Mouse (Mus musculus) urinary bladder, postnatal 4 days (tissue): ENCODE data around the gene Slc7a5.
A peak's percentile ranks its signal among the peaks of the same experiment; 100 is the strongest.

Experiments
- DNase-seq, 2 experiments: peaks; one replicate each; pipeline ENCODE4 v3.0.0; 2021 to 2022; ENCODE audit warnings: low spot score in 2 of 2

The Slc7a5 gene

DNA sequence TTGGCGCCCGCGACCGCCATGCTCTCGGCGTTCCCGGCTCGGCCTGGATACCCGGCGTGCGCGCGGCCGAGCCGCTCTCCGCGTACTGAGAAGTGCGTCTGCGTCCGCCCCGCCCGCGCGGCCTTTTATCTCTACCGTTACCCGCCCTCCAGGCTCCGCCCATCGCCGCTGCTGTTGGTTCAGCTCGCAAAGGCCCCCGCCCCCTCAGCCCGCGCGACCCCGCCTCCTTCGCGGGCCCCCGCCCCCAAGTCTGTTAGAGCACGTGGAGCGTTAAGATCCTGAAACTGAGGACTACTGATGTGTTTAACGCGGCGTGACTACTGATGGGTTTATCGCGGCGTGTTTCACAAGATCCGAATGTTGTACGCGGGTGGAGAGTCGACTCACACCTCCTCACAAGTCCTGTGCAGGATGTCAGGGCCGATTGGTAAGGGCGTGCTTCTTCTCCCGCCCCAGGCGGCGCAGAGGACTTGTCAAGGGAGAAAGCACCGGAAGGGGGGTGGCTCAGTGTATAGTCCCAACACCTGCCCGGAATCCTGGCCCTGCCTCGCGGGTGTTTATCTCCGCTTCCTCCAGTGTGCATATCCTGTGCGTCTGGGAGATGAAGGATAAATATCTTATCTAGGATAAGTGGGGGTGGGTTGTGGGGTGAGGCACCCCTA is at the start of gene Slc7a5:
Gene Slc7a5, minus strand, starts transcription at position 108 of the 662 bp plus-strand sequence.
- DNase-seq, result peak; percentile 96 to 98

DNA sequence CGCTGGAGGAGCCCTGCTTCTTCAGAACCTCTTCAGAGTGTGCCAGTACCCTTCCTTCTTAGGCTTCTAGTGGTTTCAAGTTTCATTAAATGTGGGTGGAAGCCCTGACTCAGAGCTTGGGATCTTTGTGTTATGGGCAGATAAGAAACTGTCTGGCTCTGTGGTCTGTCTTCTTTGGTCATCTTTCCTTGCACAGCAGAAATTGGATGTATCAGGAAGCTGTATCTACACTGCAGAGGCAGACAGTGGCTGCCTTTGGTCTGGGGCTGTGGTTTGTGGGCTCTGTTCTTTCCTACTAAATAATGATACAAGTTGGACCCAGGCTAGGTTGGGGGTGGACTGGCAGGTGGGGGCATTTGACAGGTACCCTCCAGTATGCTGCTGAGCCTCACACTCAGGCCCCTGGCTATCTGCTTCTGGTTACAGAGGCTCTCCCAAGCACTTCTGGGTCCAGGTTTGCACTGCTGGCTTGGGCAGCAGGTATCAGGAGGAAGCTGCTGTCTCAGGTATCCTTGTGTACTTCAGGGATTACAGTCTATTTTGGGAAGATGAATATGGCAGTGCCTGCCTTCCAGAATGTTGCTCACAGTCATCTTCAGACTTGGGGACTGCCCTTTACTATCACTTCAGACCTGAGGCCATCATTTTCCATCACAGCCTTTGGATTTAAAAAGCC is 48.5 kb upstream of the Slc7a5 start:
- no peak for DNase-seq

DNA sequence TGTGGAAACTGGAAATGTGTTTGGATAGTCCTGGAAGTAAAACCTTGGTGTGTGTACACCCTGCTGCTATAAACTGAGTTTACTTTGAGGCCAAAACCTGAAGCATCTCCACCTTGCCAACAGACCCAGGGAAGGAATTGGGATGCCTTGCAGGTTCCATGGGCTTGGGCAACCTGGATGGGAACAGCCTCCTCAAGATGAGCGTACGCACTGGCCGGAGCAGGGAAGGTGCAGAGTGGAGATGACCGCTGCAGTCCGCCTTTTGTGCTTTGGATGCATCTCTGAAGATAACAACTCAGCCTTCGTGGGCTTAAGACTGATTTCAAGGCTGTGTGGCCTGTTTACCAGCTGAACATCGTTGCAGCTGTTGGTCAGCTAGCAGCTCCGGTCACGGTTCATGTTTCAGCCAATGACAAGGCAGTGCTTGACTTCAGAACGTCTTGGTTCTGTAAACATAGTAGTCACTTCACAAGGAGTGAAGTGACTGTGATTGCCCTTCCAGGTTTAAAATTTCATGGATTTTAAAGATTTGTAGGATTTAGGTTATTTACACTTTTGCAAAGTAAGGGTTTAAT is 47.6 kb upstream of the Slc7a5 start:
- DNase-seq, result no peak

DNA sequence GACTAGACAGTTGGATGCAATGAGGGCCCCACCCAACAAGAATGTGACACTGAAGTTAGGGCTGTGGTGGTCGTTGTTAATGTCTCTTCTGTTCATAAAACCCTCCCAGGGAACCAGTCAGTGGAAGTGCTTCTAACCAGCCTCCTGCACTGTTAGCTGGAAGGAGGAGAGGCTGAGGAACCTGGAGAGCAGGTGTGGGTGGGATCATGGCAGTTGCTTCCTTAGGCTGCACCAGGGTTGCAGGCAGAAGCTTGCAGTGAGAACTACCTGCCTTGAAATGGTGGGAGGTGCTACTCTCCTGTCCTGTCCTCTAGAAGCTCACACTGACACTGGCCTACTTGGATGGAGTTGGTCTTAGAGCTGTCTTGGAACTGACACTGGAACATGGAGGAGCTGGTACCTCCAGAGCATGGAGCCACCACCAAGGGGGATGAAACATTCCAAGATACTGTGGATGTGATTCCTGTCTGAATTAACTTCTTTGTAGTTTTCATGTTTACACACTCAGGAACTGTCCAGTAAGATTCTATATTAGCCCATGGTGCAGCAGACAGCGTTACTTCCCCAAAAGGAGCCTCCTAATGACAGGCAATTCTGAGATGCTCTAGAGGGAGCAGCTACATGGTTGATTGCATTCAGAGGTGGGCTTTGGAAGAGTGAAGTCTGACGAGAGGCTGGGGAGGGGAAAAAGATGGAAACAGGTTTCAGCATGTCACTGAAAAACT is 46.5 kb upstream of the Slc7a5 start:
- DNase-seq, result no peak

DNA sequence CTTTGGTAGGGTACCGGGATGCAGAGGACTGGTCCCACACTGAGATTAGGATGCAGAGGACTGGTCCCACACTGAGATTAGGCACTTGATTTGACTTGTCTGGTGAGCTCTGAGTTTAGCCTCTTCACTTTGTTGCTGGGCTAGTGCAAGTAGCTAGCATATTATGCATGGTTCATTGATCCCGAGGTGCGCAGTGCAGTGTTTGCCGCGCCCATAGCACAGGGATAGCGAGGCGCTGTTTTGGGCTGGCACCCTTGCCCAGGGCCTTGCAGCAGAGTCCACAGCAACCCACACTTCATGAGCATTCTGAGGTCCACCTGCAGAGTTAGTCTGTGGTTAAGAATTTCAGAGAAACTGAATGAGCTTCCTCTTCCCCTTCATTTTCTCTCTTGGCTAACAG is 45.3 kb upstream of the Slc7a5 start:
- DNase-seq, result no peak

DNA sequence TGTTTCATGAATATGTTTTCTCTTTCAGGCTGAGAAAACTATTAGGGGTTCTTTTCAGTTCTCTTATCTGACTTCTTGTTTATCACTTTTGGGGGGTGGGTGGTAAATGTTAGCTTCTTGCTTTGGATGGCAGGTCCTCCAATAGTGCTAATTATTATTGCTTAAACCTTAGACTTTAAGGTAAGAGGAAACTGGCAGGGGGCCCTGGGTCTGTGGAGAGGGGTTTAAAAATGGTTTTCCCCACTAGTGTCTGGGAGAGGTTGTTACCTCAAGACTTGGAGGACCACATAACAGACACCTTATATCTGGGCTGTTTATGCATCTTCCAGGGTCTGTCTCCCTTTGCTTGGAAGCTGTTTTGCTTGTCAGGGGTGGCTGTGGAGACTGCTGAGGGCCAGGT is 44.6 kb upstream of the Slc7a5 start:
- DNase-seq, result no peak

DNA sequence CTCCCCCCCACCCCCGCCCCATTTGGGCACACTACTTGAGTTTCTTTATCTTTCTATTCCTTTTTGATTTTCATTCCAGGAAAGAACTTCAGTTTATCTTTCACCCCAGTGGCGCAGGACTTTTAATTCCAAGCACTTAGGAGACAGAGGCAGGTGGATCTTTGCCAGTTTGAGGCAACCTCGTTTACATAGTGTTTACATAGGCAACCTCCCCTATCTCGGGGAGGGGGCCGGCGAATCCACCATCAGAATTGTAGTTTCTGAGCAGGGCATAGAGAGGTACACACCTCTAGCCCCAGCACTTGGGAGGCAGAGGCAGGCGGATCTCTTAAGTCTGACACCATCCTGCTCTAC is 44.1 kb upstream of the Slc7a5 start:
- no peak for DNase-seq

DNA sequence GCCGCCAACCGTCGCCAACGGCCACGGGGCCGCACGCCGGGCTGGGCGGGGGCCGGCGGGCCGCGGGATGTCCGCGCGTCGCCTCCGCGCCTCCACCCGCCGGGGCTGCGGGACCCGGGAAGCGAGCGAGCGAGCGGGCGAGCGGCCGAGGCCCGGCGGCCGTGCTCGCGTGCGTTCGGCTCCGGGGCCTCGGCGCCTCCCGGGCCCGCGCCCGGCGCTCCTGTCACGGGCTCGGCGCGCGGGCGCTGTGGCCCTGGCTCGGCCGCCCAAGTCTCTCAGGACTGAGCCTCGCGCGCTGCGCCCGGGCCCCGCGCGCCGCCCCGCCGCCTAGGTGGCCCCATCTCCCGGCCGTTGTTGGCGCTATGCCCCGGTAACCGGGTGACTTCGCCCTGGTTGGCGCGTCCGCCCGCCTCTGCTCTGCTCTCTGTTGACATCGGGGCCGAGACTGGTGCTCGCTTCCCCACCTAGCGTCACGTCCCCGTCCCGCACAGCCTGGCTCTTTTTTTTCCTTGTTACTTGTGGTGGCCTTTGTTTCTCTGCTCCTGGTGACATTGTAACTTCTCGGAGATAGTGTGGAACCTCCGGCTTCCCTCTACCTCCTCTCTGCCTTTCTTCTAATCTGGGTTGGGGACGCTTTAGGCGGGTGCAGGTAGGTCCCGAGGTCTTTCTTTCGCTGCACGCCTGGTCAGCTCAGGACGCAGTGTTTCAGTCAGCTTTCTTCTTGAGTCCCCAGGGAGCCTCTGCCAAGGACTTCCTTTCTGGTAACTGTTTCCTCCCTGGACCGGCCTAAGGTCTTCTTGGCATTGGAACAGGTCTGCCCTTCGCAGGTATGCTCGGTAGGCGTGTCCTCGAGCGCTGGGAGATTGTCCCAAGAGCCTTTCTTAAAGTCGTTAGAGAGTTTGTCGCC is 43.5 kb upstream of the Slc7a5 start:
- DNase-seq, result peak in 1 of 2 experiments; percentile 65

DNA sequence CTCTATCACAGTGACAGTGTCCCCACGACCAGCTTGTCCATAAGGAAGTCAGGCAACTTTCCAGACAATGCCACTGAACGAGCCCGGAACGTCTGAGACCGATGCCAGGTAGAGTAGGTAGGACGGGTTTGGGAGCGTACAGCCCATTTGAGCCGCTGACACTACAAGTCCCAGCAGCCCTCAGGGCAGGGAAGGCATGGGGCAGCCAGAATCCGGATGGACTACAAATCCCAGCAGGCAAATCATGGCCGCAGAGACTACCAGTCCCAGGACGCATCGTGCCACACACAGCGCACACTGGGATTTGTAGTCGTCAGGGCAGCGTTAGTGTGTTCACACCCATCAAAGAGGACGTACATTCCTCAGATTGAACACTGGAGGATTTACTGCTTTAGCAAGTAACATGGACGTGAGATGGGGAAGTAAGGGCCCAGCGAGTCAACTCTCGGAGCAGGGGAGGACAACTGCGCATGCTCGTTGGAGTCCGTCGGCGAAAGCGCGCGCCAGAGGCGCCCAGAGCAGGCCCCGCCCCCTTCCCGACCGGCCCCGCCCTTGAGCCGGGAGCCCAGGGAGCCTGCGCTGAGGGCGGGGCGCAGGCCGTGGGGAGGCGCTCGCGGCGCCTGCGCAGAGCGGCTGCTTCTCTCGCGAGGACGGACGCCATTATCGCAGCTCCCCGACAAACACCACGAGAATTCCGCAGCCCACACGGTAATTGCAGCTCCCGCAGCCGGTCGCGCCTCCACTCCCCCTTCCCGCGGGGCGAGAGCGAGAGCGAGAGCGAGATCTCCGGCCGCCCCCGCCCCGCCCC is 42.7 kb upstream of the Slc7a5 start:
- peak; percentile 98 for DNase-seq

DNA sequence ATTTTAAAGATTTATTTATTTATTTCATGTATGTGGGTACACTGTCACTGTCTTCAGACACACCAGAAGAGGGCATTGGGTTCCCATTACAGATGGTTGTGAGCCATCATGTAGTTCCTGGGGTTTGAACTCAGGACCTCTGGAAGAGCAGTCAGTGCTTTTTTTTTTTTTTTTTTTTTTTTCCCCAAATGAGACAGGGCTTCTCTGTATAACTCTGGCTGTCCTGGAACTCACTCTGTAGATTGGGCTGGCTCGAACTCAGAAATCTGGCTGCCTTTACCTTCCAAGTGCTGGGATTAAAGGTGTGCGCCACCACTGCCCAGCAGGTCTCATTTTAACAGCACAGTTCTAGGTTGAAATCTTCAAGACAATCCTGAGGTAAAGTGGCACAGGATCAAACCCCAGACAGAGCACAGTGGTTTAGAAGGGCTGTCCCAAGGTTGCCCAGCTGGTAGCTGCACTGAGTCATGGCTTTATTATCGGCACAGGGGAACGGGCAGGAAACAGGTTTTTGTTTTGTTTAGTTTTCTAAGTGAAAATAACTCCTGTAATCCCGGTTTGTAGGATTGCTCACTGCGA is 41.8 kb upstream of the Slc7a5 start, which contains the start of gene Banp:
Gene Banp, plus strand, starts transcription at position 529 of the 579 bp plus-strand sequence.
- no peak for DNase-seq

DNA sequence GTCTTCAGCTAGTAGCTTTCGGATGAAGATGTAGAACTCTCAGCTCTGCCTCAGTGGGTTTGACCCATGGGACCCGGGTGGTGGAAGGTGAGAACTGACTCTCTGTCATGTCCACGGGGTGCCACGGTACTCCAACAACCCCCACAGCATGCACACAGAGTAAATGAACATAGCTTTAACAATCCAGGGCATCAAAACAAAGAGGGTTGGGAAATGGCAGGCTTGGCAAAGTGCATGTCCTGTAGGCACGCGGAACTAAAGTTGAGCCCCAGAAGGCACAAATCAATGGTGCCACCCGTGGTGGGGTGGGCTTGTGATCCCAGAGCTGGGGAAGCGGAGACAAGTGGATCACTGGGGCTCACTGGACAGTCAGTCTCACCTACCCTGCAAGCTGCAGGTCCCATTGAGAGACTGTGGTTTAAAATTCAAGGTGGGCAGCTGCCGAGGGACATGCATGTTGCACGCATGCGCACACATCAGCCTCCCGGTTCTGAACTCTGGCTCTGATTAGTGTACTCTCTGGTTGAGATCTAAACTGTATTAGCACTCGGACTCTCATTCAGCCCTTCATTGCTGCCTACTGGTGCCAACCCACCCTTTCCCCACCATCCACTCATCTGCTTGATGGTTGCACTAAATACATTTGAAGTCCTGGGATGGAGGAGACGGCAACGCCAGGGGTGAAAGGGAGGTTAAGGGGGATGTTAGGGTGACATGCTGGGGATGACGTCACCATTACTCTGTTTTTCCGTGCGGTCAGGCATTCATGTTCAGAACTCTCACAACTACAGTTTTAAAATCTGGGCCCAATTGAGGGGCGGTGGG is 41.0 kb upstream of the Slc7a5 start:
- no peak for DNase-seq

DNA sequence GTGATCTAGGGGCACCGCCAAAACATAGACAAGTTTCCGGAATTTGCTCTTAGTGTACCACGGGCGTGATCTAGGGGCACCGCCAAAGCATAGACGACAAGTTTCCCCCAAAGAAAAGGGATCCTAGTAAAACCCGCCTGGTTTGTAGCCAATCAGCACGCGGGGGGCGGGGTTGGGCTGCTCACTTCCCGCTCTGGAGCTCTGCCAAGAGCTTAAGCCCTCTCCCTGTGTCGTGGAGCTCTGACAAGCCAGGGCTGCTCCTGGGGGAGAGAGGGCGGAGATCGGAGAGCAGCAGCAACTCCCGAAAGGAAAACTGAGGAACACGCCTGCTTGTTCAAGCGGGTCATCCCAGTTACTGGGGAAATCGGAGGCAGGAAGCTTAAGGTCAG is 40.3 kb upstream of the Slc7a5 start:
- peak; percentile 92 to 95 for DNase-seq

DNA sequence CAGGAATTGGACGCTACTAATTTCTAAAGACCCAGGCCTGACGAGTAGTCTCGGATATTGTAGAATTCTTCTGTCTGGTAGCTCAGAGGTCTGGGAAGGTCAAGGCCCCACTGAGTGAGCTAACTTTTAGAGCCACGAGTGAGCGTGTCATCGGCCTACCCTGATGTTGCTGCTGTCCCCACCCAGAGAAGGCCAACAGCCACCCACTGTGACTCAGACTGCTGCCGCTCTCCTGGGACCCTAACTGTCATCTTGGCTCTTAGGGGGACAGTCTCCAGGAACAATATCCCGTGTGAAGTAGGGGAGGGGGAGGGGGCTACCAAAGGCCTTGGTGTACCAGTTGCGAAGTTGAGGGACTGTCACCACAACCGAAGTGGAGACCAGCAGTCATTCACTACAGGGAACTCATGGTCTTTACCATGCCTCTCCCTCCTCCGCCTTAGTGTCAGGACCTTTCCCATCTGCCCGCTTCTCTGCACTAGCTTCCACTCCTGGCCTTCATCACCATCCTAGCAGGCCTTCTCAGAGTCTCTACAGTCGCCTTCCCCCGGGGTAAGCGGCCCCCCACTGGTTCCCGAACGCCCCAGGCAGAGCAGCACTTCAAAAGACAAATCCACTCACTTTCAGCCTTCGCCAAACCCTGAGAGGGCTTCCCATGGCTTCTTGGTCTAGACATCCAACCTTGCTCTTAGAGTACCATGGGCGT is 39.7 kb upstream of the Slc7a5 start:
- DNase-seq, result no peak

DNA sequence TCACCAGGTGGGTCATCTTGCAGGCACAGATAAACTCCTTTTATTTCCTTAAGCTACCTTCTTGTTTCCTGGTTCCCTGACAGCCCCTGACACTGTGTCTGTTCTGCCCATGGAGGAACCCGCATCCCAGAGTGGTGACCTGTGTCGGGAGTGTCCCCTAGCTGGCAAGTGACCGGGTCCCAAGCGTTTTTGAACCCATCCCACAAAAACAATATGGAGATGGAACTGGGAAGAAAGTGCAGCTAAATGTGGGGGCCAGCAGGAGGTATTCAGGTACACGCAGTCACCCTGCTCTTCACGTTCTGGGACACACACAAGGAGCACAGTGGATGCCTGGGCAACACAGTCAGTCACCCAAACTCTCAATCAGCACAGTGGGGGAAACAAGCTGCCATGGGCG is 38.9 kb upstream of the Slc7a5 start:
- no peak for DNase-seq

DNA sequence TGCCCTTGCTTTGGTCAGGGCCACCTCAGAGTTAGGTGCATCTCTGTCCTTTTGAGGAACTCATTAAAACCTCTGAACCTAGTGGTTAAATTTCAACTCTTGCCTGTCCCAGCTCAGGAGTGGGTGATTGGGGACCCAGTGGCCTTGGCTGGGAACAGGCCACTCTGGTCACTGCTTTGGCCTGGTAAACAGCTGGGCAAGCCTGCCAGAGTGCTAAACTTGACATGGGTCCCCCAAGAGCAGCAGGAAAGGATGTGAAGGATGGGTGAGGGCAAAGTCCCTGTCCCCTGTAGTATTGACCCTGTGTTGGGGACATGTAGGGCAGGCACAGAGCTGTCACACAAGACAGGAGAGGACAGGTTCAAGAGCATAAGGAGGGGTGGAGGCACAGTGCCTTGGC is 37.3 kb upstream of the Slc7a5 start, which contains the start of gene Car5a:
Gene Car5a, minus strand, starts transcription at position 74 of the 400 bp plus-strand sequence.
- DNase-seq, result no peak

DNA sequence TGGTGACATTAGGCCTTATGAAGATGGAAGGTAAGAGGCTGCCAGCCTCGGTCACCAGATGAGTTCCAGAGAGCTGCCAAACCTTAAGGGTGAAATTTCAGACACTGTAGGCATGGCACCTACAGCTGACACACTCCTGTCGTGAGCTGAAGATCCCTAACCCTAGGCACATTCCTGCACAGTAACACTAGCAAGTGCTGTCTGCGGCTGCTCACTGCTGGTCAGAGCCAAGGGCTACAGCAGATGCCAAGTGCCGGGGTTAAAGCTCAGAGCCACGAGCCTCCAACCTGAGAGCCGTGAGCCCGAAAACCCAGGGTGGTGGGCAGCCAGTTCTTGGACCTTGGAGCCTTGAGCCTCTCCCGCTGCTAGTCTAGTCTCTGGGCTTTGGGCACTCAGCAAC is 36.2 kb upstream of the Slc7a5 start:
- DNase-seq, result no peak

DNA sequence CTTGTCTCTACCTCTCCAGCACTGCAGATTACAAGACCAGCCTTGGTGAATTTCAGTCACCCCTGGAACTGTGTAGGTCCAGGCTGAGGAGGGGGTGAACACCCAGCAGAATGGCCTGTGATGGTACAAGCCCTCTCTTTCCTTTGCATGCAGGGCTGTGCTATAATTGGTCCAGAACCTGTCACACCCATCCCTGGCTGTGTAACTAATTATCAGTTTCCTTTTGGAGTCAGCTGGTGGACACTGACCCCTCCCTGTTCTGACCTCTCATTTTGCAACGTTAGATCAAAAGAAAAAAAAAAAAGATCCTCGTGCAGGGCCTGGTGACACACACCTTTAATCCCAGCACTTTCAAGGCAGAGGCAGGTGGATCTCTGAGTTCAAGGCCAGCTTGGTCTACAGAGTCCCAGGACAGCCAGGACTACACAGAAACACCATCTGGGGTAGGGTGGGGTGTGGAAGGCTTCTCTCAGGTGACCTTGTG is 35.6 kb upstream of the Slc7a5 start:
- DNase-seq, result no peak

DNA sequence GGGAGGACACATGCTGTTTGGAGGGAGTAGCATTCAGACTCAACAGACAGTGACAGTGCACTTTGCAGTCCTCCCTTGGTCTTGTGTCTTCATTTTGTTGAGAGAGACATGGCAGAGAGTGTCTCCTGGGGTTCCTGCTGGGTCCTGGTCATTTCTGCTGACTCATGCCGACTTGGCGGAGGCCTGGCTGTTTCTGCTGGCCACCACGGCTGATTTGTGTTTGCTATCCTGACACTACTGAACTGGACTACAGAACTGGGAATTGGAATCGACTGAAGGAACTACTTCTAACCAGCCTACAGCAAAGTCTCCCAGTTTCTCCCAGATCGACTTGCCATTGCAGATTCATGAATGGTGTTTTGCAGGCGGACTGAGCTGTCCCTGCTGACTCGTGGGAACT is 31.2 kb upstream of the Slc7a5 start:
- DNase-seq, result no peak

DNA sequence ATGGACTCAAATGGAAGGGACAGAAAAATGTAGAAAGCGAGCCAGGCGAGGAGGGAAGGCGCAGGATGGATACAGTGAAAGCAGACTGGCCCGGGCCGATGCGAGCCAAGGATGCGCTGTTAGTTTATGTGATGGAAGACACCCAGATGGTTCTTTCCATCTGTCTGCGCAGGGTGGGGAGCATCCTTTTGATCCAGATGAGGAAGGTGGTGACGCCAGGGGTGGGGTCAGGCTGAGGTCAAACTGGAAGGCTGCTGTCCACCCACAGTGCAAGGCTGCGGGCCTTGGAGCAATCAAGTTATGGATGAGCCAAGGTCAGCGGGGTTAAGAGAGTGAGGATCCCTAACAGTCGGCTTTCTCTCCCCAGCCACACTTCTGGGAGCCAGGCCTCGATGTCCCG is 28.9 kb upstream of the Slc7a5 start:
- DNase-seq, result peak; percentile 69 to 79
